ENCODE assay signal across 12 mouse cellular contexts in genomic region chr16:96673191-96673847, GRCm38 (mm10).
DNase-seq lines count a peak whose midpoint lies in the region; ATAC-seq lines count a peak whose summit lies in the region.
"Had no signal": no experiment of that assay in that cellular context is flagged by ENCODE, and none has a peak within 500 bp of the region (broad histone marks: within the 10 kb centered on the region; RNA-seq: fewer than 3 reads in every experiment).

No protein-coding gene starts in this region.

- no peaks in the 10 kb centered on the region for H3K27me3 ChIP-seq in neural tube, embryonic 11.5 days (ENCODE audit: control insufficient read depth, insufficient read depth, low read length)
- no peaks in the 10 kb centered on the region for H3K27me3 ChIP-seq in midbrain, embryonic 16.5 days (ENCODE audit: control insufficient read depth, insufficient read depth, low read depth, low read length)

- ATAC-seq in frontal cortex, adult (ENCODE audit: low TSS enrichment) = peak; percentile 31
- peak; percentile 91 for ATAC-seq in neural tube, embryonic 11.5 days (ENCODE audit: insufficient read depth, low FRiP score, low TSS enrichment)
- ATAC-seq in midbrain, embryonic 16.5 days = peak; percentile 51; the same call in 1 of the 2 replicates

- no peaks in the 10 kb centered on the region for H3K36me3 ChIP-seq in neural tube, embryonic 11.5 days (ENCODE audit: control insufficient read depth, insufficient read depth, low read length)
- H3K36me3 ChIP-seq in midbrain, embryonic 16.5 days (ENCODE audit: control insufficient read depth, insufficient read depth, low read length) = peaks cover 5% of the 10 kb centered on the region; the same call in 1 of the 2 replicates

- H3K4me2 ChIP-seq in neural tube, embryonic 11.5 days (ENCODE audit: low read depth) = no peak overlapping the region
- no peak overlapping the region for H3K4me2 ChIP-seq in midbrain, embryonic 16.5 days (ENCODE audit: low read length)

- no peaks in the 10 kb centered on the region for H3K4me1 ChIP-seq in neural tube, embryonic 11.5 days (ENCODE audit: control insufficient read depth, insufficient read depth, low read length)
- H3K4me1 ChIP-seq in midbrain, embryonic 16.5 days (ENCODE audit: control insufficient read depth, insufficient read depth, low read length) = peaks cover 8% of the 10 kb centered on the region; the same call in 1 of the 2 replicates

- no peak for DNase-seq in frontal cortex, postnatal 25 days (ENCODE audit: low spot score in 2 of 2)
- peak; percentile 20 for DNase-seq in neural tube, embryonic 11.5 days (ENCODE audit: low spot score)
- no peak for DNase-seq in neural tube, embryonic 10.5 days (ENCODE audit: extremely low spot score, low spot score)
- no peak for DNase-seq in adrenal gland, adult 2 months
- DNase-seq in thymus, postnatal 14 days = no peak
- DNase-seq in spleen, postnatal 4 days (ENCODE audit: low spot score in 2 of 2) = no peak
- DNase-seq: adrenal gland, postnatal 10 days; cerebellum, adult 18-20 months; lung, adult 18-20 months; thymus, postnatal 36 days had no signal

- no peak overlapping the region for H3K27ac ChIP-seq in neural tube, embryonic 11.5 days (ENCODE audit: low read depth, low read length)
- peak overlapping the region; percentile 51 for H3K27ac ChIP-seq in midbrain, embryonic 16.5 days (ENCODE audit: low read length)

- 62% methylated on average over 25 of the region's 25 CpGs for WGBS in neural tube, embryonic 11.5 days
- 56% methylated on average over 25 of the region's 25 CpGs for WGBS in midbrain, embryonic 16.5 days

- H3K4me3 ChIP-seq in neural tube, embryonic 11.5 days (ENCODE audit: low read depth, low read length) = no peak overlapping the region
- H3K4me3 ChIP-seq in midbrain, embryonic 16.5 days (ENCODE audit: low read depth, low read length) = no peak overlapping the region

- no peak overlapping the region for H3K9ac ChIP-seq in neural tube, embryonic 11.5 days (ENCODE audit: low read length)
- H3K9ac ChIP-seq in midbrain, embryonic 16.5 days (ENCODE audit: low read depth, low read length) = no peak overlapping the region

- H3K9me3 ChIP-seq in neural tube, embryonic 11.5 days (ENCODE audit: control insufficient read depth, low read length) = no peaks in the 10 kb centered on the region
- no peaks in the 10 kb centered on the region for H3K9me3 ChIP-seq in midbrain, embryonic 16.5 days (replicated peaks; ENCODE audit: control insufficient read depth, low read length, poor library complexity, severe bottlenecking)

Comparison
In these comparisons a context has a peak if more than half of its experiments do, and no peak if none do; other contexts are left out.
1. ATAC-seq: peak in every context shown above with its lines; median percentile 91 in neural tube, embryonic 11.5 days; 51 in midbrain, embryonic 16.5 days; 31 in frontal cortex, adult.